Mouse (Mus musculus) liver, adult 2 months (tissue): ENCODE data around the gene Itih1. TPM values are rescaled to one million over a fixed set of nuclear protein-coding genes. Genes with fewer than 3 reads are reported as not detected.

Experiments used
- DNase-seq: peaks from one replicate; pipeline ENCODE4 v3.0.0-alpha.2; 2011; ENCODE audit warnings: low read depth, low spot score; ENCODE audit errors: extremely low read depth
- H3K27ac ChIP-seq: fragments of 200-500 bp; replicated peaks from 2 replicates; pipeline ENCODE4 v1.5.1; 2012; ENCODE audit warnings: low read depth, mild to moderate bottlenecking, control low read depth, inconsistent platforms, low read length; ENCODE audit not compliant: insufficient read depth
- H3K27me3 ChIP-seq: fragments of 200-500 bp; 2 replicates; pipeline ENCODE4 v1.6.1; 2012; ENCODE audit warnings: mild to moderate bottlenecking, moderate library complexity, low read length, inconsistent platforms; ENCODE audit not compliant: control insufficient read depth, insufficient read depth
- H3K36me3 ChIP-seq: fragments of 200-500 bp; 2 replicates; pipeline ENCODE4 v1.6.1; 2012; ENCODE audit warnings: low read length, inconsistent platforms; ENCODE audit not compliant: control insufficient read depth, insufficient read depth
- H3K4me1 ChIP-seq: fragments of 200-500 bp; 2 replicates; pipeline ENCODE4 v1.6.1; 2011; ENCODE audit warnings: low read length; ENCODE audit not compliant: control insufficient read depth, insufficient read depth
- H3K4me3 ChIP-seq: fragments of 200-500 bp; 2 replicates; pipeline ENCODE4 v1.5.1; 2011; ENCODE audit warnings: low read depth, mild to moderate bottlenecking, control low read depth, low read length, moderate library complexity; ENCODE audit not compliant: insufficient read depth
- H3K79me2 ChIP-seq: fragments of 200-500 bp; 2 replicates; pipeline ENCODE4 v1.6.1; 2012; ENCODE audit warnings: inconsistent platforms, mild to moderate bottlenecking, low read length, moderate library complexity; ENCODE audit not compliant: control insufficient read depth, insufficient read depth
- H3K9ac ChIP-seq: fragments of 200-500 bp; 2 replicates; pipeline ENCODE4 v1.6.1; 2012; ENCODE audit warnings: low read depth, mild to moderate bottlenecking, control low read depth, inconsistent platforms, low read length
- CTCF ChIP-seq: fragments of 200-500 bp; IDR thresholded peaks from 2 replicates; pipeline ENCODE4 v1.5.1; 2011; ENCODE audit warnings: low read depth, low read length, control low read depth
- POLR2A ChIP-seq: fragments of 200-500 bp; IDR thresholded peaks from 2 replicates; pipeline ENCODE4 v1.6.1; 2011; ENCODE audit warnings: low read length, control low read depth; ENCODE audit not compliant: insufficient read depth; ENCODE audit errors: extremely low read depth
- WGBS: fragments of 180-500 bp; shearing (Covaris S2); methylation state at CpG from one replicate; pipeline ENCODE4 v1.1.7; 2018; 5-methylcytosine and 5-hydroxymethylcytosine counted together
- polyA plus RNA-seq: library from polyadenylated mRNA; depleted of rRNA; stranded (reverse); fragments of >200 nt; gene quantifications from 2 replicates; pipeline ENCODE4 v1.2.3, GENCODE M21; 2012; rRNA removed
- total RNA-seq: library from RNA; depleted of rRNA; stranded (reverse); fragments of >200 nt; gene quantifications from 2 replicates; pipeline ENCODE4 v1.2.3, GENCODE M21; 2014; rRNA removed

Gene Itih1
- total RNA-seq = 544 and 683 TPM in 2 replicates
- polyA plus RNA-seq = 457 and 504 TPM in 2 replicates

- 0 out of 2 replicates have a peak, but pooled peaks cover 1% of the 10 kb centered on the region for H3K36me3 ChIP-seq
- peak; percentile 90 for DNase-seq
- WGBS = 23% methylated on average over 7 of the region's 7 CpGs
- no peaks in the 10 kb centered on the region for H3K27me3 ChIP-seq
- H3K79me2 ChIP-seq = peaks cover 9% of the 10 kb centered on the region; the same call in 1 of the 2 replicates
- H3K4me1 ChIP-seq = peaks cover 40% of the 10 kb centered on the region
- H3K4me3 ChIP-seq = peak within 1 kb of the TSS; percentile 100
- peak within 1 kb of the TSS; percentile 100 for H3K9ac ChIP-seq
- no peak for TF ChIP-seq CTCF
- TF ChIP-seq POLR2A = peak; percentile 87
- H3K27ac ChIP-seq = peak within 1 kb of the TSS; percentile 98
These were observed at the start of gene Itih1 for GRCm38 (mm10) chr14:30943038-30943437. Gene Itih1, minus strand, starts transcription at chr14:30943289.

GRCm38 (mm10) chr14:30976222-30976621, 33.1 kb upstream of the Itih1 start:
- no peak overlapping the region for H3K4me3 ChIP-seq
- TF ChIP-seq POLR2A (no peak), CTCF (no peak)
- H3K4me1 ChIP-seq = no peaks in the 10 kb centered on the region
- H3K79me2 ChIP-seq = no peaks in the 10 kb centered on the region
- no peak overlapping the region for H3K27ac ChIP-seq
- H3K36me3 ChIP-seq = peaks cover 14% of the 10 kb centered on the region
- WGBS = 26% methylated on average over 3 of the region's 3 CpGs
- DNase-seq = no peak
- no peaks in the 10 kb centered on the region for H3K27me3 ChIP-seq
- H3K9ac ChIP-seq = no peak overlapping the region

GRCm38 (mm10) chr14:30974204-30974603, 31.1 kb upstream of the Itih1 start:
- H3K27me3 ChIP-seq = no peaks in the 10 kb centered on the region
- DNase-seq = peak; percentile 19
- 38% methylated on average over 6 of the region's 6 CpGs for WGBS
- H3K79me2 ChIP-seq = no peaks in the 10 kb centered on the region
- H3K9ac ChIP-seq = no peak overlapping the region
- no peak overlapping the region for H3K27ac ChIP-seq
- H3K4me3 ChIP-seq = no peak overlapping the region
- no peaks in the 10 kb centered on the region for H3K4me1 ChIP-seq
- TF ChIP-seq CTCF (no peak), POLR2A (no peak)
- H3K36me3 ChIP-seq = peaks cover 20% of the 10 kb centered on the region

- peaks cover 25% of the 10 kb centered on the region for H3K36me3 ChIP-seq
- H3K27me3 ChIP-seq = no peaks in the 10 kb centered on the region
- no peak for TF ChIP-seq POLR2A
- no peak for TF ChIP-seq CTCF
- DNase-seq = no peak
- no peak overlapping the region for H3K9ac ChIP-seq
- no peak overlapping the region for H3K4me3 ChIP-seq
- H3K79me2 ChIP-seq = no peaks in the 10 kb centered on the region
- 97% methylated on average over 1 of the region's 1 CpGs for WGBS
- H3K27ac ChIP-seq = no peak overlapping the region
- no peaks in the 10 kb centered on the region for H3K4me1 ChIP-seq
These were observed 17.3 kb upstream of the Itih1 start for GRCm38 (mm10) chr14:30960366-30960765.

- Histone ChIP-seq H3K36me3 (peaks cover 27% of the 10 kb centered on the region), H3K4me1 (no peaks in the 10 kb centered on the region), H3K27ac (no peak overlapping the region), H3K79me2 (no peaks in the 10 kb centered on the region), H3K27me3 (no peaks in the 10 kb centered on the region), H3K4me3 (no peak overlapping the region), H3K9ac (no peak overlapping the region)
- 90% methylated on average over 4 of the region's 4 CpGs for WGBS
- no peak for TF ChIP-seq CTCF
- TF ChIP-seq POLR2A = no peak
- no peak for DNase-seq
These were observed 15.9 kb upstream of the Itih1 start for GRCm38 (mm10) chr14:30959031-30959430.

- no peaks in the 10 kb centered on the region for H3K79me2 ChIP-seq
- H3K27ac ChIP-seq = no peak overlapping the region
- peaks cover 23% of the 10 kb centered on the region for H3K36me3 ChIP-seq
- no peak overlapping the region for H3K4me3 ChIP-seq
- no peak for DNase-seq
- no peak overlapping the region for H3K9ac ChIP-seq
- H3K4me1 ChIP-seq = no peaks in the 10 kb centered on the region
- 79% methylated on average over 2 of the region's 2 CpGs for WGBS
- no peak for TF ChIP-seq POLR2A
- no peak for TF ChIP-seq CTCF
- H3K27me3 ChIP-seq = no peaks in the 10 kb centered on the region
These were observed 15.4 kb upstream of the Itih1 start for GRCm38 (mm10) chr14:30958517-30958916.
